ENCODE assay signal across 9 mouse cellular contexts in the genomic region with DNA sequence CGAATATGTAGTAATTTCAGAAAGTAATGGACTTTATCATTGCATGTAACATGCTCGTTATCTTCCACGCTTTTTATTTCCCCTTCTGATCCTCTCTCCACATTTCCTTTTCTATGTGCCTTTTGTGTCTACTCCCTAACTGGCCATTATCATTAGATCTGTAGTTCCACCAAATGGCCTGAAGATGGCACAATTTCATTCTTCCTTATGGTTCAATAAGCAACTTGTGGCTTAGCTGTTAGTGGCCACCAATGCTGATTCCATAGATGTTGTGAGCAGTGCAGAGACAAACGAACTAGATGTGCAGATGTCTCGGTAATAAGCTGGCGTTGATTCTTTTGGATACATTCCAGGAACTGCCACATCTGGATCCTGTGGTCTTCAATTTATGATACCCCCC.
A peak's percentile ranks its signal among the peaks of the same experiment; 100 is the strongest.
DNase-seq lines count a peak whose midpoint lies in the region; ATAC-seq and TF ChIP-seq lines count a peak whose summit lies in the region.
"Had no signal": no experiment of that assay in that cellular context is flagged by ENCODE, and none has a peak within 500 bp of the region (broad histone marks: within the 10 kb centered on the region; RNA-seq: fewer than 3 reads in every experiment).

No protein-coding gene starts in this region.

- no peaks in the 10 kb centered on the region for H3K4me1 ChIP-seq in hindbrain, postnatal 0 days (ENCODE audit: insufficient read depth, low read length)
- no peaks in the 10 kb centered on the region for H3K4me1 ChIP-seq in hindbrain, embryonic 16.5 days (ENCODE audit: control insufficient read depth, insufficient read depth, low read depth, low read length)
- peaks cover 28% of the 10 kb centered on the region for H3K4me1 ChIP-seq in midbrain, embryonic 10.5 days
- H3K4me1 ChIP-seq: embryonic facial prominence, embryonic 12.5 days had no signal

- H3K27ac ChIP-seq in hindbrain, postnatal 0 days = no peak overlapping the region
- H3K27ac ChIP-seq in hindbrain, embryonic 16.5 days (ENCODE audit: low read depth, low read length) = no peak overlapping the region
- H3K27ac ChIP-seq in midbrain, embryonic 10.5 days (replicated peaks) = no peak overlapping the region
- H3K27ac ChIP-seq: embryonic facial prominence, embryonic 12.5 days had no signal

- DNase-seq in hindbrain, postnatal 0 days (ENCODE audit: low spot score) = peak; percentile 82
- peak; percentile 7 for DNase-seq in 3134 (ENCODE audit: extremely low read depth, insufficient read length, low spot score)
- DNase-seq in ES-CJ7 (ENCODE audit: low read depth, low spot score) = peak; percentile 82
- peak; percentile 89 for DNase-seq in embryo, embryonic 10.5 days (ENCODE audit: low spot score)
- peak; percentile 1 for DNase-seq in naive thymus-derived CD4-positive, alpha-beta T cell, adult 2 months (ENCODE audit: low read depth)
- no peak for DNase-seq in B cell, adult 2 months
- DNase-seq in midbrain, embryonic 10.5 days (ENCODE audit: low spot score) = no peak

- no peaks in the 10 kb centered on the region for H3K9me3 ChIP-seq in hindbrain, postnatal 0 days (ENCODE audit: low read length)
- no peaks in the 10 kb centered on the region for H3K9me3 ChIP-seq in hindbrain, embryonic 16.5 days (ENCODE audit: control insufficient read depth, low read length)
- H3K9me3 ChIP-seq in midbrain, embryonic 10.5 days (replicated peaks) = no peaks in the 10 kb centered on the region; the same call in 1 of the 2 replicates
- H3K9me3 ChIP-seq: embryonic facial prominence, embryonic 12.5 days had no signal

- H3K4me3 ChIP-seq in hindbrain, postnatal 0 days (ENCODE audit: low read length) = no peak overlapping the region
- H3K4me3 ChIP-seq in hindbrain, embryonic 16.5 days (ENCODE audit: low read length) = no peak overlapping the region
- H3K4me3 ChIP-seq in midbrain, embryonic 10.5 days = no peak overlapping the region
- H3K4me3 ChIP-seq: embryonic facial prominence, embryonic 12.5 days had no signal

- no peaks in the 10 kb centered on the region for H3K36me3 ChIP-seq in hindbrain, postnatal 0 days (ENCODE audit: insufficient read depth, low read length)
- H3K36me3 ChIP-seq in hindbrain, embryonic 16.5 days (ENCODE audit: control insufficient read depth, insufficient read depth, low read length) = no peaks in the 10 kb centered on the region
- H3K36me3 ChIP-seq in midbrain, embryonic 10.5 days = no peaks in the 10 kb centered on the region
- H3K36me3 ChIP-seq: embryonic facial prominence, embryonic 12.5 days had no signal

- H3K4me2 ChIP-seq in hindbrain, postnatal 0 days (ENCODE audit: low read depth, low read length) = no peak overlapping the region
- H3K4me2 ChIP-seq in hindbrain, embryonic 16.5 days (ENCODE audit: low read length) = no peak overlapping the region
- H3K4me2 ChIP-seq: embryonic facial prominence, embryonic 12.5 days had no signal

- WGBS in hindbrain, postnatal 0 days = 57% methylated on average over 6 of the region's 6 CpGs
- WGBS in hindbrain, embryonic 16.5 days = 58% methylated on average over 6 of the region's 6 CpGs
- 70% methylated on average over 6 of the region's 6 CpGs for WGBS in midbrain, embryonic 10.5 days

- ATAC-seq in hindbrain, postnatal 0 days = no peak
- no peak for ATAC-seq in hindbrain, embryonic 16.5 days

- H3K27me3 ChIP-seq in hindbrain, postnatal 0 days (ENCODE audit: insufficient read depth, low read length) = no peaks in the 10 kb centered on the region
- H3K27me3 ChIP-seq in hindbrain, embryonic 16.5 days (replicated peaks; ENCODE audit: control insufficient read depth, insufficient read depth, low read length) = no peaks in the 10 kb centered on the region
- no peaks in the 10 kb centered on the region for H3K27me3 ChIP-seq in midbrain, embryonic 10.5 days (ENCODE audit: low read depth, poor library complexity, severe bottlenecking)
- H3K27me3 ChIP-seq: embryonic facial prominence, embryonic 12.5 days had no signal

- TF ChIP-seq CTCF in hindbrain, postnatal 0 days (IDR thresholded peaks at IDR 0.05; ENCODE audit: low read depth) = peak; percentile 74

- H3K9ac ChIP-seq in hindbrain, postnatal 0 days (replicated peaks; ENCODE audit: low read length) = no peak overlapping the region
- no peak overlapping the region for H3K9ac ChIP-seq in hindbrain, embryonic 16.5 days (ENCODE audit: low read depth, low read length)
- H3K9ac ChIP-seq: embryonic facial prominence, embryonic 12.5 days had no signal

Comparison
In these comparisons a context has a peak if more than half of its experiments do, and no peak if none do; other contexts are left out.
1. DNase-seq: peak in hindbrain, postnatal 0 days (single experiment), 3134 (single experiment), ES-CJ7 (single experiment), embryo, embryonic 10.5 days (single experiment) and naive thymus-derived CD4-positive, alpha-beta T cell, adult 2 months (single experiment); none in B cell, adult 2 months (0 of 2) and midbrain, embryonic 10.5 days (single experiment).